ENCODE assay signal across 18 mouse cellular contexts in genomic region chr4:33850249-33850648, GRCm38 (mm10).
"Had no signal": no experiment of that assay in that cellular context is flagged by ENCODE, and none has a peak within 500 bp of the region (broad histone marks: within the 10 kb centered on the region; RNA-seq: fewer than 3 reads in every experiment).

No protein-coding gene starts in this region.

- H3K4me2 ChIP-seq: liver, embryonic 15.5 days; lung, embryonic 15.5 days; midbrain, embryonic 11.5 days; midbrain, embryonic 13.5 days; midbrain, embryonic 15.5 days; stomach, embryonic 15.5 days had no signal

- H3K9me3 ChIP-seq: liver, embryonic 15.5 days; lung, embryonic 15.5 days; megakaryocyte, embryonic 14.5 days; midbrain, embryonic 13.5 days; midbrain, embryonic 15.5 days; stomach, embryonic 15.5 days had no signal

- ATAC-seq: liver, postnatal 0 days; lung, postnatal 0 days; midbrain, embryonic 13.5 days; midbrain, embryonic 15.5 days had no signal

- H3K9ac ChIP-seq: liver, embryonic 15.5 days; liver, postnatal 0 days; lung, embryonic 15.5 days; midbrain, embryonic 13.5 days; midbrain, embryonic 15.5 days; stomach, embryonic 15.5 days had no signal

- H3K27ac ChIP-seq: liver, embryonic 15.5 days; lung, embryonic 15.5 days; macrophage; midbrain, embryonic 13.5 days; midbrain, embryonic 15.5 days; stomach, embryonic 15.5 days; stomach, postnatal 0 days had no signal

- H3K36me3 ChIP-seq: liver, embryonic 15.5 days; lung, embryonic 15.5 days; midbrain, embryonic 13.5 days; midbrain, embryonic 15.5 days; stomach, embryonic 15.5 days had no signal

- H3K4me3 ChIP-seq: liver, embryonic 15.5 days; lung, embryonic 15.5 days; megakaryocyte, embryonic 14.5 days; midbrain, embryonic 13.5 days; midbrain, embryonic 15.5 days; stomach, embryonic 15.5 days had no signal

- H3K4me1 ChIP-seq: liver, embryonic 15.5 days; lung, embryonic 15.5 days; stomach, embryonic 15.5 days had no signal

- DNase-seq: liver, postnatal 0 days; lung, adult 2 months; lung, postnatal 14 days; lung, postnatal 36 days; right cerebral cortex, postnatal 14 days; thymus, adult 2 months; thymus, postnatal 25 days; thymus, postnatal 4 days had no signal

- H3K27me3 ChIP-seq: liver, embryonic 15.5 days; lung, embryonic 15.5 days; megakaryocyte, embryonic 14.5 days; midbrain, embryonic 13.5 days; midbrain, embryonic 15.5 days; stomach, embryonic 15.5 days had no signal
